Mouse (Mus musculus) kidney, postnatal 14 days (tissue): Measurements from ENCODE around the gene Ece1.
"Not testable (repeated sequence)": the region's sequence is repeated elsewhere in the genome, so short reads cannot be mapped to it uniquely, and the experiment has no call there.

ENCODE experiments used
- DNase-seq: peaks from one replicate; pipeline ENCODE4 v3.0.0; 2022; ENCODE audit warnings: mixed read lengths

The Ece1 gene

DNA sequence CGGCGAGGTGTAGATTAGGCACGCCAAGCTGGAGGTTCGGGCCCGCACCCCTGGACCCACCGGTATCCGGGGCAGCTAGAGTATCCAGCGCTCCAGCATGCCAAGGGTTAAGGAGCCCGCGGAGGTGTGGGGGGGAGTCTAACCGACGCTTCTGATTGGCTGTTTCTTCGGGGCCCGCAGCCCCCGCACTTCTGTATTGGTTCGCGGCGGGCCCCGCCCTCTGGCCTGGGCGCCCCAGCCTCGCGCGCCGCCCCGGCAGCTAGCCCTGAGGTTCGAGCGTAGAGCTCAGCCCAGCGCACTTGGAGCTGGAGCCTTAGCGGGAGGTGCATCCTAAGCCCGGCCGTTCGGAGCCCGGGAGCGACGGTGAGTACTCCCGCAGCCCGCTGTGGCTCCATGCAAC lies at the start of gene Ece1:
Gene Ece1 (plus strand): TSS at position 219 of the 400 bp plus-strand sequence.
- peak; percentile 96 for DNase-seq

DNA sequence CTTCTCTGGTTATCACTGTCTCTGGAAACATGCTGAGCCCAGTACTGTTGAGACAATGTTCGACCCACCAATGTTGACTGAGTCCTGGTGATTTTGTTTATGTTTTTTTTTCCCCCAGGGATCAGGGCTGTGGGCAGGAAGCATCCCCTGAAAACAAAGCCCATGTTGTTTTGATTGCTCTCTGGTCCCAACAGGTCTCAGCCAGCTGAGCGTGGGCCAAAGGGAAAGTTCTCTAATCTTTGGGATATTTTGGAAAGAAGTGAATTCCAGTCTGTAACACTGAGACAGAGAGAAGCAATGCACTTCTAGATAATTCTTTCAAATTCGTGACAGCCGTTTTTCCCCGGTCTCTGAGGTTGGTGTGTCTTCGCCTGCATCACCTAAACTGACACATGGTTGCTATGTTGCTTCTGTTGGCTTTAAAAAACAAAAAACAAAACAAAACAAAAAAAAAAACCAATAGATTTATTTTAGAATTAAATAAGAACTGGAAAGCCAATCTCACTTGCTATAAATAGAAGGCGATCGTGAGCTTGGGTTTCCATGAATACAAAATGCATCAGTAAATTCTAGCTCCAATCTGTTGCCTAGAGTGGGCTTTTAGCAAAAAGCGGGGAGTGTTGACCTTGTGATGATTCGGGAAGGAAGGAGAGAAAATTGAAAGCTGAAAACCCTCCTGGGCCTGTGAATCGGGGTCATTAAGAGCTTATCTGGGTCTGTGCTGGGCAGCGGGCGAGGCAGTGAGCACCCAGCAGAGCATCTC lies 48.9 kb upstream of the Ece1 start:
- no peak for DNase-seq

DNA sequence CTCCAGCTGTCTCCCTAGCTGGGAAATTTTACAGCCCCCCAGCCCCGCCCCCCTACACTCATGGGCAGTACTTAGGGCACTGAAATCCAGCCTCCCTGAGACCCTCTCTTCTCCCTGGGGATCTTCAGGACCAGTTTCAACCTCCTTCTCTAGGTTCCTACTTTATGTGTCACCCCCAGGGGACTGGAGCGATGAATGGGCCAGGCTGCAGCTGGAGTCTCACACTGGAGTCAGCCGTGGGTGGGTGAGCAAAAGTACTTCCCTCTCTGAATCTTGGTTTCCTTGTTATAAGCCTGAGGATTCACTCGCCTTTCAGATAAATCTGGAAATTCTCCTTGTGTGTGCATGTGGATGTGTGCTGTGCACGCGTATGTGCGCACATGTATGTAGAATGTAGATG lies 47.9 kb upstream of the Ece1 start:
- no peak for DNase-seq

DNA sequence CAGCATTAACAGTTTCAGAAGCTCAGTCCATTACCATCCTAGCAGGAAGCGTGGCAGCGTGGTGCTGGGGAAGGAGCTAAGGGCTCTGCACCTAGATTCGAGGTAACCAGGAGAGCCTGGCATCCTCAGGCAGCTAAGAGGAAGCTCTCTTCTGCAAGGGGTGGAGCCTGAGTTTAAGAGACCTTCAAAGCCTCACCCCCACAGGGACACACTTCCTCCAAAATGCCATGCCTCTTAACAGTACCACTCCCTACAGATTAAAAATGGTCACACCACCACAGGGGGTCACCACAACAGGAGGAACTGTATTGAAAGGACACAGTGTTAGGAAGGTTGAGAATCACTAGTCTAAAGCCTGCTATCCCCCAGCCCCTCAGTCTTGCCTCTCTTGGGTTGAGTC lies 46.6 kb upstream of the Ece1 start:
- DNase-seq: no peak

DNA sequence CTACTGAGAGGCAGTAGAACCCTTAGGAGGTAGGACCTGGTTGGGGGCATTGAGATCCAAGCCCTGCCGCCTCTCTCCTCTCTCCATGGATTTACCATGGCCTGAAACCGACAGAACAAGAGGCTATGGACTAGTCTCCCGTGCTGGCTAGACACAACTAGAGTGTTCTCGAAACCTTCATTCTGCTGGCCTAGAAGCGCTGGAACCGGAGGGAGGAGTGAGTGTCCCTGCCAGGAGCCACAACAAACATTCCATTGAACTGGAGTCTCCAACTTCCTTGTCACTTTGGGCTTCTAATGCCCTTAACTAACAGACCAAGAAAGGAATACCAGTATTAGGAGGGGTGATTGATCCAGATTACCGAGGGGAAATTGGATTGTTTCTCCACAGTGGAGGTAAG lies 45.8 kb upstream of the Ece1 start:
- no peak for DNase-seq

DNA sequence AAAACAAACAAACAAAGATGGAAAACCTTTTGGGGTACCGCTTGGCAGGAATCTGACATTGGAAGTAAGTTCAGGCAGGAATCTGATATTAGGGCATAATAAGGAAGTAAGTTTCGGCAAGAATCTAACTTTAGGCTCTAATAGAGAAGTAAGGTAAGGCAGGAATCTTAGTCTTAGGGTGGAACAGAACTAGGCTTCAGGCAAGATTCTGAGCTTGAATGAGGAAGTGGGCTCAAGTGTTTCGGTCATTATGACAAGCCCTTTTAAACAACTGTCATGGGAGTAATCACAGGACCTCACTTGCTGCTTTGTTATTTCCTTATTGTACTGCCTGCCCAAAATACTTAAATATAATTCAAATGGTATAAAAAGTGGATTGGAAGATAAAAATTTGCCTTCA lies 43.7 kb upstream of the Ece1 start:
- DNase-seq: no peak

DNA sequence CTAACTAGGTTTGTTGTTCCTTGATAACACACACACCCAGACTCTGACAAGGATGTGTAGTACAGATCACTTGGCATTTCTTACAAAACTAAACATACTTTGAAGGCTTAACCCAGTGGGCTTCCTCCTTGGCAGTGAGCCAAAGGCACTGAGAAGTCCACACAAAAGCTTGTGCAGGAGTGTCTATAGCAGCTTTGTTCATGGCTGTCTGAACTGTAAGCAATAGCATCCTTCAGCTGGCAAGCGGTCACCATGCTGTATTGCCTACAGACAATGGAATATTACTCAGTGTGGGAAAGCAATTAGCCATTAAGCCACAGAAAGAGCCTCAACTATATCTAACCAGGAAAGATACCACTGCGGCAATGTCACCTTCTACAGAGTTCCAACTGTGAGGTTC lies 42.5 kb upstream of the Ece1 start:
- DNase-seq: no peak

DNA sequence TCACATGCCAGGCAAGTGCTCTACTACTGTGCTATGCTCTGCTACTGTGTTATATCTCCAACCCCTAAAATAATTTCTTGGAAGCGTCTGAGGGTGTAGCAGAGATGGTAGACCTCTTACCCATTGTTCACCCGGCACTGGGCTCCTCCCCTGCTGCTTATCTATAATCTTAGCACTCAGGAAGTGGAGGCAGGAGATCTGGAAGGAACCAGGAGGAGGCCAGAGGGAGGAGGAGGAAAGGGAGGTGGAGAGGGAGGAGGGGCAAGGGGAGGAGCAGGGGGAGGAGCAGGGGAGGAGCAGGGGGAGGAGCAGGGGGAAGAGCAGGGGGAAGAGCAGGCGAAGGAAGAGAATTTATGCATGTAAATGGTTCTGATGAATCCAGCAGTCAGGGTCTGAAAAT lies 41.3 kb upstream of the Ece1 start:
- DNase-seq: no peak

DNA sequence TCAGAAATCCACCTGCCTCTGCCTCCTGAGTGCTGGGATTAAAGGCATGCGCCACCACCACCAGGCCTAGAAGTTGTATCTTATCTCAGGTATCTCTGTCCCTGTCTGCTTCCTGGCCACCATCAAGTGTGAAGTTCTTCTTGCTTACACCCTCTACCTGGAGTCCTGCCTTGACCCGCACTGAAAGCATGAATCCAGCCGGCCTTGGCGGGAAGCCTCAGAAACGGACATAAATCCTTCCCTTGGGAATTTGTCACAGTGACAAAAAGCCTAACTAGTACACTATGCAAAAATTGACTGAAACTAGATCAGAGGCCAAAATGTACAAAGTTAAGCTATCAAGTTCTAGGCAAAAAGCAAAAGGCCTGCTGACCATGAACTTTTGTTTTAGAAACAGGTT lies 39.5 kb upstream of the Ece1 start:
- DNase-seq: no peak

DNA sequence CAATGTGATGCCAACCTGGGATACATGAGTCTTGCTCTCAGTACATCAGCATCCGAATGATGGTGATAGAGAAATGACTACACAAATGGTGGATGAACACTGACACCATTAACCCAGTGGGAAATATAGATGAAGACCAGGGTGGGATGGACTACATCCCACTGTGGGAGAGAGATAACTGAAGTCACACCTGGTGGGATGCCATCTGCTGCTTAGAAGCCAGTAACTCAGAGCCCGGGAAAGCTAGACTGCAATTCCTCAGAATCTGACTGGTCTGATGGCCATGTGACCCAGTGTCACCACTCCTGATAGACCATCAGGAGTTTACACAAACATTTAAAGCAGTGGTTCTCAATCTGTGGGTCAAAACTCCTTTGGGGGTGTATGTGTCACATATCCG lies 38.5 kb upstream of the Ece1 start:
- no peak for DNase-seq

DNA sequence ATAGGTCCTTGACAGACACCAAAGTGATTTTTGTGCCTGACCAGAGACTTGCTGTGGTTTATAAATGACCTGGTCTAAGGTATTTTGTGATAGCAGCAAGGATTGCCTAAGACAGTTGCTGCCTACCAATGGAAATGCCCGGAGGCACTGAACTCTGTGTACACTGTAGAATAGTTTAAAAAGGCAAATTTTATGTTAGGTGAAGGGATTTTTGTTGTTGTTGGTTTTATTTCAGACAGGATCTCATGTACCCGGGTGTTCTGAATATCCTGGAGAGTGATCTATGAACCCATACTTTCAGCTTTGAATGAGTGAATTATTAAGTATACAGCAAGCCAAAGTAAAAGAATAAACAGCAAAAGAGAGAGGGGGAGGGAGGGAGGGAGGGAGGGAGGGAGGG lies 37.2 kb upstream of the Ece1 start:
- DNase-seq: peak; percentile 41

DNA sequence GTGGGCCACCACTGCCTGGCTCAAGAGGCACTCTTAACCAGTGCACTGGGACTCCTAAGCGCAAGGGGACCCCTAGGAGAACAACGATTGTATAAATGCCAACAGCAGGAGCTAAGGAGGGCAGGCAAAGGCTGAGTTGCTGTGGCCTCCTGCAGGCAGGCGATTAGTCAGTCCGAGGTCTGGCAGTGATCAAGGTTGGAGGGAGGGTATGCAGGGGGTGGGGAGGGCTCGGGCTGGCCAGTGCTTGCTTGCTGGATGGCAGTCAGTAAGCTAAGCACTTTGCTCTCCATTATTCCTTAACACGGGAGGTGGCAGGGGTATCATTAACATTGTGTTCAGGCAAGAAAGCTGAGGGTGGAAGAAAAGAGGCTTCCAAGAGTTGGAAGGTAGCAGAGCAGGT lies 31.7 kb upstream of the Ece1 start:
- no peak for DNase-seq

DNA sequence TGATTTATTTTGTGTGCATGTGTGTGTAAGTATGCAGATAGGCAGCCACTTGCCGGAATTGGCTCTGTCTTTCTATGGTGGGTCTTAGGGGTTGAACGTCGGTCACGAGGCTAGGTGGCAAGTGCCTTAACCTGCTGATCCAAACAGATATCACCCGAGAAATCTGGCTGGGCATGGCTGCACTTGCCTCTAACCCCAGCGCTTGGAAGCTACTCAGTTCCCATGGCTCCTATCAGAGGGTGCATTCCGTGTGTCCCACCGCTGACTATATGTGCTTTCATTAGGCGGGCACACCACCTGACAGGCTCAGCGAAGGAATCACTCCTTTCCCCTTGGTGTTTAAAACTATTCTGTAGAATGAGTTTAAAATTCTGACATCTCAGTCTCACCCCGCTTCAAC lies 30.4 kb upstream of the Ece1 start:
- DNase-seq: no peak

DNA sequence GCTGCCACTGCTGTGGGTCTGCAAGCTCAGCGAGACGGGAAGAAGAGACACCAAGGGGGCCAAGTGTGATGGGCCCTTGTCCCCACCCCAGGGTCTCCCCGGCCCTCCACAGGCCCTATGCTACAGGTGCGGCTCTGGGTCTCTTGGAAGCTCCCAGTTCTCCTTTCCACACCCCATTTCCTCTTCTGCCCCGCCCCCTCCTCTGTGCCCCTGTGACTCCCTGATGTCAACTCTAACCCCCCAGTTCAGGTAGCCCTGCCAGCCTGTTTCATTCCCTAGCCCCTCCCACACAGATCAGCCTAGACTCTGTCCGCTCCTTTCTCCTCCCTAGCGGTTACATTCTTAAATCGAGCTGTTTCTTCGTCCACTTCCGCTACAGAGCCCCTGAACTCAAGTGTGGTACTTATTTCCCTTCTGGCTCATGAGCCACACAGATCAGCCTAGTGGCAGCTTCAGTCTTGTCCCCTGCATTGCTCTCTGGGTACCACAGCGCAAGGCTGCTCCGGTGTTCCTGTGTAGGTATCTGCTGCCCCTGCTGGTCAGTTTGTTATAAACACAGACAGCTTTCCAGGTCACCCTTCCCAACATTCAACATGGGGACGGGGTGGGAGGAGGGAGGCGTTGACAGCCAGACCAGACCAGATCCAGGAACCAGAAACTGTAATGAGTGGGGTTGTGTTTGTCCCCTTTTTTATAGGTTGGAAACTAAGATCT lies 26.3 kb upstream of the Ece1 start:
- peak; percentile 91 for DNase-seq

DNA sequence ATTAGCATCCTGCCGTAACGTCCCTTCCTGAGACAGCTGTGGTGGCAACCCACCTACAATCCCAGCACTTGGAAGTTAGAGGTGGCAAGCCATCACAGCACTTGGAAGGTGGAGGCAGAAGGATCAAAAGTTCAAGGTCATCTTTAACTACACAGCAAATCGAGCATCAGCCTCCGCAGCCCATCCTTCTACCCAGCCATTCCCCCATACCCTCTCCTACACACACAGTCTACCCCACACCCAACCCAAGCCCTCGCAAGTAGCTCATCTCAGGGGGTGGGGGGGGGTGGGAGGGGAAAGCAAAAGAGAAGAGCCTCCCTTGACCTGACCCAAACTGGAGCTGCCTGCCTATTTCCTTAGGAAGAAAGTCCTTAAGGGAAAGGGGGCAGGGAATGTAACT lies 25.3 kb upstream of the Ece1 start:
- no peak for DNase-seq

DNA sequence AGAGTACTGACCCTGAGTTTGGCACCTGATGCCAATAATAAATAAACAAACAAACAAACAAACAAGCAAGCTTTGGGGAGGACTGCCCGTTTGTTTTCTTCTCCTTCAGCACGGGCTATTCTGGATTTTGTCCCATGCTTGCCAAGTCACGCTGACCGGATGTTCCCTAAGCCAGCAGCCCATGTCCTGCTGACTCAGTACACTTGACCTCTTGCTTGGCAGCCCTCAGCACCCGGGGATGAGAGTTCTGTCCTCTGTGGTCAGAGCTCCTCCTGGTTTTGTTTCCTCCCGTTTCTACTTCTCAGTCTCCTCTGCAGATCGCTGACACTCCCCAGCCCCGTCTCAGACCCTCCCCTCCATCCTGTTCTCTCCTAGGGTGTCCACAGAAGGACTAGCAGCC lies 24.2 kb upstream of the Ece1 start:
- DNase-seq: peak; percentile 76

DNA sequence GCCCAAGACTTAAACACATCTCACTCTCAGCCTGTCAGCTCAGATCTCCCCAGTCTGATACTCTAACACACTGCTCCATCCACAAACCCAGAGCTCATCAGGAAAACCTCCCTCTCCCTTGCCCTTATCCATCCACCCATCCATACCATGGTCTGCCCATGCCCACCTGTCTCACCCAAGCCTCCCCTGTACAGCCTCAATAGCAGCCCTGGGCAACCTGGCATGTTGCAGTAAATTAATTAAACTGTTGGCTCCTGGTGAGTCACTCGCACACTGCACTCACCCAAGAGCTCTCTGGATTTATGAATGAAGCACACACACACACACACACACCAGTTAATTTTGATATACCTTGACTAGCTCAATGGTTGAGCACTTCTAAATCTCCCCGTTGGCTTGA lies 23.2 kb upstream of the Ece1 start:
- no peak for DNase-seq

DNA sequence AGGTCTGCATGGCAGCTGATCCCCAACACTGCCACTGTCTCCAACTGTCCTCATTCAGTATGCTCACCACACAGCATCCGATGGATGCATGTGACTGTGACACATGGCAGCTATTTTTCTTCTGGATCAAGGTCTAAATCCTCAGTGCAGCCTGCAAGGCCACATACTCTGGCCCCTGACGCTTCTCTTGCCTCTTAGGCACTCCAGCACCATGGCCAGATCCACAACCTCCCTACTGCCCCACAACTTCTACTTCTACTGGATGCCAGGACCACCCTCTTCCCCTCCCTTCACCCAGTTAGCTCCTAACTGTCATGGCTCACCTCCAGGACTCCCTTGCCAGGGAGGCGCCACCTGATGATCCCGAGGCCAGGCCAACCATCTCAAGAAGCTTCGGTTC lies 22.6 kb upstream of the Ece1 start:
- DNase-seq: no peak

DNA sequence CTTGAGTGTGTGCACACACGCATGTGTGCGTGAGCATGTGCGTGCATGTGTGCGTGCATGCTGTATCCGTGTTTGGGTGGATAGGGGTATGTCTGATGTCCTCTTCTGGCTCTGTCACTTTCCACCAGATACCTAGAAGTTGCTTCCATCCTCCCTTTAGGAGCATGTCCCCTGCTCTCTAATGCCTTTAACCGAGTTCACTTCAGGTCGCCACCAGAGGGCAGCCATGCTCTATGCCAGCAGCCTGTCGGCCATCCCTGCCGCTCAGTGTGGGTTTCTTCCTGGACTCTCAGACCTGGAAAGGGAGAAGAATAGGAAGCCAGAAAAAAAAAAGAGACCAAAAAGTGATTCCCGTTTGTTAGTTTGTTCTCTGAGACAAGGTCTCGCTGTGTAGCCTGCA lies 17.4 kb upstream of the Ece1 start:
- peak; percentile 84 for DNase-seq

DNA sequence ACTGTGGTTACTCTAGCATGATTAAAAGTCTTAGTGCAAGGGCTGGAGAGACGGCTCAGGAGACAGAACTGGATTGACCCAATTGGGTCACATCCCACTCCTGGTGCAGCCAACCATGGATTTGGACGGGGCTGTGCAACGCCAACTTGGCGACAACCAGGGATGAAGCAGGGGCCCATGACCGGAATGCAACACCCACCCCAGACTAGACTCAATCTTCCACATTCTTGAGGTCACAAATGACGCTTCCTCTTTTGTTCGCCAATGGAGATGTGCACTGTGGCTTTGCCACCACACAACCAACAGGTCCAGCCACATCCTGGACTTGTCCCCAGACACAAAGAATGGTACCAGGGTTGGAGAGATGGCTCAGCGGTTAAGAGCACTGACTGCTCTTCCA lies 14.4 kb upstream of the Ece1 start:
- not testable (repeated sequence) for DNase-seq

DNA sequence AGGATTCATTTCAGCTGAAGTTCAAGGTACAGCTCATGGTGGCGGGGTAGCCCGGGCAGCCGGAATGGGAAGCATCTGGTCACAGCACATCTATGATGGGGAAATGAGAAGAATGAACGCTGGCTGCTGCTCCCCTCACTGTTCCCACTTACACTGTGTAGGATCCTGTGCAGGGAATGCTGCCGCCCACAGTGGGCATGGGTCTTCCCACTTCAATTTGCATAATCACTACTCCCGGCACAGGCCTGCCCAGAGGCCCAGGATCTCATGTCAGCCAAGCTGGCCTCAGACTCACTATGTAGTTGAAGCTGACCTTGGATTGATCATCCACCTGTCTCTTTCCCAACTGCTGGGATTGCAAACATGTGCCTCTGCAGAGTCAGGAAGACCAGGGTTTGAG lies 11.9 kb upstream of the Ece1 start:
- DNase-seq: no peak

DNA sequence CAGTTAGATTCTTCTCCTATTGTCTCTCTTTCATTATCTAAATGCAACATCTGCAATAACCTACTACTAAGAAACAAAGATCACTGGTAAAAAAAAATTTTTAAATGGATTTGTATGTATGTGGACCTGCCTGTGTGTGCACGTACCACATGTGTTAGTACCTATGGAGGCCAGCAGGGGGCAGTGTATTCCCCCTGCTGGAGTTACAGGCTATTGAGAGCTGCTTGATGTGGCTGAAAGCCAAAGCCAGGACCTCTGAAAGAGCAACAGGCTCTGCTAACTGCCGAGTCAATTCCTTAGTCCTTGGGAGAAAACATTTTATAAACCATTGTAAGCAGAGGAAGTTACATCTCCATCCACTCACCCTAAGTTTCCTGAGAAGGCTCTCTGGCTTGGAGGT lies 10.6 kb upstream of the Ece1 start:
- peak; percentile 80 for DNase-seq

DNA sequence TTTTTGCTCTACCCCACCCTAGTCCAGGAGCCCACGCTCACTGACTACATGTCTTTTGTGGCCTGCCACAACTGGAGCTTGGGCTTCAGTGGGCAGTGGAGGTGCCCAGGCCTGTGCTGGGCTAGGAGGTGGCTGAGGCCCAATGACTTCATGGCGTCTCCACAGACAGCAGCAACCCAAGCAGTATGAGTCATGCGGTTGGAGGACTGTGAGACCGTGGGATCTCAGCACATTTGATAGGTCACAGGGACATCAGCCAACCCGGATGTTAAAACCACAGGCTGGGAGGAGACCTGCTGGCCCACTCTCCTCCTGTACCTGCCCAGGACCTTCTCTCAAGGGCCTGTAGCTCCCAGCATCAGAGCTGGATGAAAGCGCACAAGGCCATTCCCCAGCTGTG lies 8.2 kb upstream of the Ece1 start:
- no peak for DNase-seq

DNA sequence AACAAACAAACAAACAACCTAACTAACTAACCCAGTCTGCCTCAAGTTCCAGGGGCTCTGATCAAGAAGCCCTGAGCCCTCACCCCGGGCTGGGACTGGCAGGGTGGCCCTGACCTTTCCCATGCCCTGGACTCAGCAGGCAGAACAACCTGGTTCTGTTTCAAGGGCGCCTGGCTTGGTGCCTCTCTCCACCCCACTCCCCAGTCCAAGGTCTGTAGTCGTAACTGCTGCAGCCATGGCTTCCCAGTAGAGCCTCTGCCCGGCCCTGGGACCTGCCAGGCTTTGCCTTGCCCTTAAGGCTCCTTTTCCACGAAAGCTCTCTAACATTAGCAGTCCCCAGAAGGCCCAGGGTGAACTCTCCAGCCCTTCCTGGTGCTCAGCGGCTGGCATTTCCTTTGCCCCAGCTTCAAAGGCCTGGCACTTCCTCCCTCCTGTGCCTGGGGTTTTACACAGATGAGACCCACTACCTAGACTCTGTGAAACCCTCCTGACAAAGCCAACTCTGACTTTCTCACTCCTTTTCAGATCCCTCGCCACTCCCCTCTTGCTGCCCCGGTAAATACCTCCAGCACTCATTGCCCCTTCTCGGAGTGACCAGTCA lies 6.2 kb upstream of the Ece1 start:
- DNase-seq: peak; percentile 78
